Mouse (Mus musculus): ENCODE data around the gene Rpgrip1l.

Gene Rpgrip1l

DNA sequence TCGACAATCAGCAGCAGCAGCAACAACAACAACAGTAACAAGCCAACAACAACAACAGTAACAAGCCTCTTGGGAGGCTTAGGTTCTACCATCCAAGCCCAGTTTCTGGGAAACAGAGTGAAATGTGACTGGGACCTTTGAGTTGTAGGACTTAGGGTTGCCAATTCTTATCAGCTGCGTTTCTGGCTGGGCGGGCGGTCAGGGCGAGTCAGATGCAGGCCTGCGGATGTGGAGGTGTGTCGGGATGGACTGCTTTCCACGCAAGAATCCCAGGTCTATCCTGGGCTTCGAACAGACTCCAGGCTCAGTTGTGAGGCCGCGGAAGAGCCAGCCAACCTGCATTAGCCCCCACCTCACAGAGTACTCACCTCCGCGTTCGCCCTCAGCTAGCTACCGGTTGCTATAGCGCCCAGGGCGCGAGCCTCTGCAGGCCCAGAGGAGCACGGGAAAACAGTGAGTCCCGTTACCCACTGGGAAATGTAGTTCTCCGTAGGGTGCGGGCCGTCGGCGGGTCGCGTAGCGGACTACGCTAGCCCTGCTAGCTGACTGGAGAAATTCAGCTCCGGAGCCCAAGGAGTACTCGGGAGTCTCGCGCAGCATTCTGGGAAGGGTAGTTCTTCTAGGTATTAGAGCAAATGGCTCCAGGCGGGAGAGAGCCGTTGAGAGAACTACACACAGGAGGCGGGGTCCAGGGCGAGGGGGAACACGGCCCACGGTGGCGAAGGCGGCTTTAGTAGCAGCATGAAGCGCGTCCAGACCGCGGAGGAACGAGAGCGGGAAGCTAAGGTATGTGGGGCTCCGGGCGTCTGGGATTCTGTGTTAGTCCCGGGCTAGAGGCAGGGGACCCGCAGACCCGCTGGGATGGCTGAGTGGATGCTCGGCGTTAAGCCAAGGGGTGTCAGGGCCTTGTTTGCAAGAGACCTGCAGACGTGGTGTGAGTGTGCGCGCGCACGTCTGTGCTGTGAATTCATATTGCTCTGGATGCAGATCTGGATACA, at the start of gene Rpgrip1l, which contains the start of gene Fto:
Gene Rpgrip1l (minus strand): TSS at position 428 of the 998 bp plus-strand sequence.
Gene Fto (plus strand): TSS at position 691 of the 998 bp plus-strand sequence.
- peak; percentile 97 for DNase-seq (ENCODE audit: low read depth, low spot score)

DNA sequence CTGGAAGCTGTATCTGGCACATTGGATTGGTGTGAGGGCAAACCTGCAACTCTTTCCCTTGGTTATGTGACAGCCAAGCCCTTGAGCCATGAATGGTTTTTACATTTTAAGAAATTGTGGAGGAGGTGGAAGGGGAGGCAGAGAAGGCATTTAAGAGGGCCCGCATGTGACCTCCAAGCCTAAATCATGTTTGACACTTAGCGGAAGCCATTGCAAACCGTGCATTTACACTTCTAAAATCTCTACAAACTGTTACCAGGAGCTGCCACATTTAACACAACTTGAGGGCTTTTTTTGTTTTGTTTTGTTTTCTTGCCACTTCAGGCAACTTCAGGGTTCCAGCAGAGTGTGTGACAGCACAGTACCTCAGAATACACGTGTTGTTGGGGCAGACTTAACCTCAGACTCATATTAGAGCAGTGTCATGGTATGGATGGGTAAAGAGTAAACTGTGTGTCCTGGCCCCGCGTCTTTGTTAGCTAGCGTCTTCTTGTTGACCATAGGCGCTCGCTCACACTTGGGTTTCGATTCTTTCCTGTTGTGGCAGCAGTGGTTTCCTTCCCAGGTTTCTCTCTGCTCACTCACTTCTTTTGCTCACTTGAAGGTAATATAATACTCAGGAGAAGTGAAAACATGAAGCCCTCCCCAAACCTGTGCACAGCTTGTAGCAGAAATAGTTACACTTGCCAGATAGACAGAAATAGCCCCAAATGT, 47.7 kb upstream of the Rpgrip1l start:
- no peak for DNase-seq (ENCODE audit: low read depth, low spot score)

DNA sequence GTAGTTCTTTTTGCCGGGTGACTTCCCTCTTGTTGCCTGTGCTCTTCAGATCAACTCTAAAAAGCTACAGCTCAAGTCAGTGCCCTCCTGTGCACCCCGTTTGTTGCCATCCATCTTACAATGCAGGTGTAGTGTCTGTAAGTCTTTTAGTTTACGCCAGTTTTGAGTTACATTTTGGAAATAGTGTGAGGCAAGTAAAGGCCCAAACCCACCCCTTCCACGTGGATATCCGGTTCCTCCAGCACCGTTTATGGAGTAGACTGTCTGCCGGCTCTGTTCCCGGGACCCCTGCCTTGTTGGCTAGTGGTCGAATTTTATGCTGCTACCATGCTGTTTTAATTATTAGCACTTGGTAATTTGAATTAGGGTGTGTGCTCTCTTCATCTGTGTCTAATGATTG, 46.4 kb upstream of the Rpgrip1l start:
- DNase-seq (ENCODE audit: low read depth, low spot score) = no peak

DNA sequence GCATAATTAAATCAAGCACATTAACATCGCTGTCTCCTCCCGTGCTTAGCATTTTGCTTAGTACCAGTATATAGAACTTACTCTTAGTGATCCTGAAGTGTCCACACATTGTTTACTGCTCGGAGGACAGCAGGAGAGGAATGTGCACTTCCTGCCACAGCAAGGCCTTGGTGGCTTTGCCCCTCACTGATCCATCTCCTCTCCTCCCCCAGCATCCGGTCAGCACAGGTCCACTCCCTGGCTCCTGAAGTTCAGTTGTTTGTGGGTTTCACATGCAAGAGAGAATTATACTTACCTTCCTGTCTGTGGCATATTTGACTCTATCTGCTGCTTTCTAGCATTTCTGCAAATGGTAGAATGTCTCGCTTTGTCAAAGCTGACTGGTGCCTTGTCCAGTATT, 45.0 kb upstream of the Rpgrip1l start:
- no peak for DNase-seq (ENCODE audit: low read depth, low spot score)

DNA sequence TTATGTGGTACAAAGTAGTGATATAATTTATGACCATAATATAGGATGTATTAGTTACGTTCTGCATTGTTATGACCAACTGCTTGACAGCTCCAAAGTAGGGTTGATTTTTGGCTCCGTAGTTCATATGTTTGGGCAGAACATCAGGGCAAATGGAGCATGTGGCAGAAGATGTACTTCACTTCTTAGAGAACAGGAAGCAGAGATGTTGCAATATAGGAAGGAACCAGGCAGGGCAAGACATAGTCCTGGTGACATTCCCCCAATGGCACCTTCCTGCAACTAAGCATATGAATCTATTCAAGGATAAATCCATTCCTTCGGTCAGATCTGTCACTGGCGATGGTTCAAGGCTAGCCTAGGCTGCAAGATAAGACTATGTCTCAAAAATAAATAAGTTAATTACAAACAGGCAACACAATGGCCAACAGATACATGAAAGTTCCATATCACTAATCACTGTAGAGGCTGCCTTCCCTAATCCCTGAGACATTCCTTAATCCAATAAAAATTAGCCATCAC, 44.5 kb upstream of the Rpgrip1l start:
- DNase-seq (ENCODE audit: low read depth, low spot score) = no peak

DNA sequence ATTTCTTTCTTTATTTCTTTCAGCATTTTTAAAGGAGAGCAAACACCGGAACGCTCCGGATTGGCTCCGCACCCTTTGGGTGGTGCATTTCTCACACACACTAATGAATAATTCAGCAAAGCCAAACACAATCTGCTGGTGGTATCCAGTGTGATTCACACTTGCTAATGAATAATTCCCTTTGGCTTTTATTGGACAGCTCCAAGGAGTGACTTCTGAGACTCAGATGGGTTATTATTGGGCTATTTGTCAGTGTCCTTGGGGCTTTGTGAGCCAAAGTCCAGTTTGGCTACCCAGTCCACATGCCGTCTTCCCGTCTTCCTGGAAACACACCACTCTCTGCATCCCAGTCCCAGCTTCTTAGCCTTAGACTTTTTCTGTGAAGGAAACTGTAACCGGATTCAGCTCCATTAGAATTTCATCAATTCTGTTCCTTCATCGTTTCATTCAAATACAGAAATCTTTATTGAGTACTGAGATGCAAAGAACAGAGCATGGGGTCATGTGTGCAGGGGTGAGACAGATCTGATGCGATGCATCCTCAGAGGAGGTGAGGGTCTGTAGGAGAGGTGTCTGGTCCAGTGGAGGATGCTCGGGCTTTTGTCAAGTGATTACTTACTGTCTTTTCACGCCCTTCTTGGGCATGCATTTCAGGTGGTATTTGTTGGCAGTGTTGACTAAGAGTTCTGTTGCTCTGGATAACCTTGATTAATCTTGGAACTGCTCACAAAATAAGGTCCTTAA, 43.1 kb upstream of the Rpgrip1l start:
- no peak for DNase-seq (ENCODE audit: low read depth, low spot score)

DNA sequence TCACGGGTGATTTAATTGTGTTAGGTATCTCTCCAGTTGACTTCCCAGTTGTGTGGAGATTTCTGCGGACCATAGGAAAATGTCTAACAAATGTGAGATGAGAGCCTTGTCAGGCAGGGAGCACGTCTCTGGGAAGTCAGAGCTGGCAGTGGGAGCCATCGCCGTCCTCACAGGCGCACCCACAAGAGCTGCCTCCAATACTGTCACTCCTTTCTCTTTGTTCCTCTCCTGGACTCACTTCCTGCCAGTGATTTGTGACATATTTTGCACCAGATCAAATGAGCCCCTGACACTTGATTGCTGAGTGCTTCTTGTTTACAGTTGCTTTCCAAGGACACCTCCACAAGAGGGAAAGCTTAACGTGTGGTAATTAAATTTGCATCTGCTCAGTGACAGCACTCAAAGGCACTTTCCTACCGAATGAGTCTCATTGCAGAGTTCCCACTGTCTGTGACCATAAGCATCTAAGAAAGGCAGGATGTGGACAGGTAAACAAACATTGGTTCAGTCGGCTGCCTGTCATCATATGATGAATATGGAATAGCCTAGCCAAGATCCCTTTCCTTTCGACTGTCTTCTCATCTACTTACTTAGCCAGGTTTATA, 42.3 kb upstream of the Rpgrip1l start:
- DNase-seq (ENCODE audit: low read depth, low spot score) = no peak

DNA sequence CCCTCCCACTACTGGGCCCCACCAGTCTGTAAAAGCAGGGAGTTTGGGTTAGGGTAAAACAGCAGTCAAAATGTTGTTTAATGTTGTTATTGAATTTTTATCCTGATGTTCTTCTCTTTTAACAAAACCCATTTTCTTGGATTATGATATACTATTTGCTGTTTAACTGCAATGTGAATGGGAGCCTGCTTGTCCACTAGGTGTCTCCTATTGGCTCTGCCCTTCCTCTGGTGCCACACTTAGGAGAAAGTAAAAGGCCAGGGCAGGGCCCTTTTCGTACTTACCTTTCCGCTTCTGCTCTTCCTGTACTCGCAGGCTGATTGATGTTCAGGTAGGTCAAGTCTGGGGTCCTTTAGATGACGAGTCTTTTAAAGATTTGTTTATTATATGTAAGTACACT, 40.8 kb upstream of the Rpgrip1l start:
- DNase-seq (ENCODE audit: low read depth, low spot score) = no peak

DNA sequence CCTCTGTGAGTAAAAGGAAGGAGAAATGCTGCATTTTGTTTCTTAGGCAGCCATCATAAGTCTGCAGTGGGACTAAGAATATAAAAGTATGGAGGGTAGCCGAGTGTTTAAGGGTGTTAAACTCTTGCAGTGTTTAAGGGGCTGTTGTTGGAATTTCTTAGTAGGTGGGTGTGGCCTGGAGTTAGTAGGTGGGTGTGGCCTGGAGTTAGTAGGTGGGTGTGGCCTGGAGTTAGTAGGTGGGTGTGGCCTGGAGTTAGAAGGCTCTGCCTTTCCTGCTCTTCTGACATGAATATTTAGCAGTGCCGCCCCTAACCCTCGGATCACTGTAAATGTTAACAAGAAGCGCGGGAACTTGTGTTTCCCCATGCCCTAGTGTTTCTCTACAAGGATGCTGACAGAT, 40.0 kb upstream of the Rpgrip1l start:
- DNase-seq (ENCODE audit: low read depth, low spot score) = no peak

DNA sequence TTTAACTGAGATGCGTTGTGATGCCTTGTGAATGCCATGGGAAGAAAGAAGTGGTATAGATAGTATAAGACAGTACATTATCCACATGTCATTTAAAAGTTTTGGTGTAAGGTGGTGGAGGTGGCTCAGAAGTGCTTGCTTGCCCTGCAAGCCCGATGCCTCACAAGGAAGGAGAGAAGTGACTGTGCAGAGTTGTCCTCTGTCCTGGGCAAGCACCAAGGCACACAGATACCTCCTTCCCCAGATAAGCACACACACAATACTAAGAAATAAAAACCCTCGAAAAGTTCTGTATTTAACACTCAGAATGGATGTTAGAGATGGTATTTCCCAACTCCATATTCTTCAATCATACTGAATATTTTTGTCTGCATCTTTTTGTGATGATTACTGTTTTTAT, 39.5 kb upstream of the Rpgrip1l start:
- no peak for DNase-seq (ENCODE audit: low read depth, low spot score)

DNA sequence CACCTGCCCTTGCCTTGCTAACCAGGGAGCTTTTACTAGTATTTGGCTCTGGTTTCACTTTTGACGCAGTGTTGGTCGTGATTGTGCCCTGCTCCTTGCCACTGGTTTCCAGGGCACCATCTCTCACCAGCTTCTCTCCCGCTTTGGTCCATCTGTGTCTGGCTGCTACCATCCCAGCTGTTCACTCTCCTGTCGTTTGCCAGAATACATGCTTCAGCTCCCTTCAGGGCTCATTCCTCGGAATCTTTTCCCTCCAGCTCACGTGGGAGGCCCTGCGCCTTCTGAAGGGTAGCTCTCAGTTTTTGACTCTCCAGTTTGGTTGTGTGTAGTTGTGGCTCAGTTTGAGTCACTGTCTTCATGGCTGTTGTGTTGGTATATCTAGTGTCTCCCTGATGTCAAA, 37.6 kb upstream of the Rpgrip1l start:
- DNase-seq (ENCODE audit: low read depth, low spot score) = no peak

DNA sequence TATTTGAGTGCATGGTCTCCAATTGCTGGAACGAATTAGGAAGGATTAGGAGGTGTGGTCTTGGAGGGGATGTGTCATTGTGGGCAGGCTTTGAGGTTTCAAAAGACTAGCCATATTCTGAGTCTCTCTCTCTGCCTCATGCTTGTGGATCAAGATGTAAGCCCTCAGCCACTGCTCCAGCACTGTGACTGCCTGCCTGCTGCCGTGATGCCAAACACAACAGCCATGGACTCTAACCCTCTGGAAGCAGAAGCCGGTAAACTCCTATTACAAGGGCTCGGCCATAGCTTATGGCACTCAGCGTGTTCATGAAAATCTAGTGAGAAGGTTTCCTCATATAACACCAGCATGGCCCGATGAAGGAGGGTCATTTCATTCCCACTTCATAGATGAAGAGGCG, 36.8 kb upstream of the Rpgrip1l start:
- DNase-seq (ENCODE audit: low read depth, low spot score) = no peak

DNA sequence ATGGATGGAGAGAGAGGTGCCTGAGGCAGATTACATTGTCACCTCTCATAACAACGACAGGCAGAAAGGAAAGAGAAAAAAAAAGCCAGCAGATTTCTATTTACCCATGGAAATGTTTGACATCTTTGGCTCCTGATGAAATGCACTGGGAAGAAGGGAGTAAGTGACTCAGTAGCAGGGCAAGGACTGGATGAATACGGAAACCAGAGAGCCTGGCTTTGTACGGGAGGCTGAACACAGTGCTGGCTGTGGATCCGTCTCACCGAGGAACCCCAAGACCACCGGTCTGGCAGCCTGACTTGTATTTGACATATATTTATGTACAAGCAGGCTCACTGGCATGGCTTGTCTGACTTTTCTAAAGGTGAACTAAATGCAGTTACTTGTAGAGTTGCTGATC, 34.5 kb upstream of the Rpgrip1l start:
- DNase-seq (ENCODE audit: low read depth, low spot score) = no peak

DNA sequence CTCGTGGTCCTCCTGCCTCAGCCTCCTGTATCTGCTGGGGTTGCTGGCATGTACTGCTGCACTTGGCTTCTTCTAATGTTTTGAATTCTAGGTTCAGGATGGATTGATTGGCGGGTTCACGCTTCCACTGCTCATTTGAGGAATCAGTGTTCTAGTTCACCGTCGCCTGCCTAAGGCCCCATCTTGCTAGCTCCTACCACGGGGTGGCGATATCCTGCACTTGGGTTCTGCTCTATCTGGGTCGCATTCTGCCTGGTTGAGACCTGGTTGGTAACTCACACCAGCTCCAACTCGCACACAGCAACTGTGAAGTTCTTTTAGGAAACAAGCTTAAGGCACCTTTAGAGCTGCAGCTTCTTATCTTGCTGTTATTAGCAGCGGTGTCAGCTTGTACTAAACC, 34.1 kb upstream of the Rpgrip1l start:
- DNase-seq (ENCODE audit: low read depth, low spot score) = no peak

DNA sequence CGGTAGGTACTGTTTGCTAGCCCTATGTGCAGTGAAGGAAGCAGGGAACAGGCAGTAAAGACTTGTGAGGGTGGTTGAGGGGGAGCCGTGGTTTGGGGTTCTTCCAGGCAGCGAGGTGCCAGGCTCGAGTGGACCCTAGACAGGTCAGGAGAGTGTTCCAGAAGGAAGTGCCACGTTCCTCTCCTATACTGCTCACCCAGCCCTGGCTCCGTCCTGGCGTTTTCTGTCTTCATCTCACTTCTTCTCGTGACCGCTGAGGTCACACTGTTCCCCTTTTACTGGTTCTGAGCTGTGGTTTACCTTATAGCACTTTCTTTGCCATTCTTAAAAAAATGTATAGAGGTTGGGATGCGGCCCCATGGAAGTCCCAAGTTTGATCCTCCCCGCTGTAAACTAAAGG, 31.6 kb upstream of the Rpgrip1l start:
- no peak for DNase-seq (ENCODE audit: low read depth, low spot score)

DNA sequence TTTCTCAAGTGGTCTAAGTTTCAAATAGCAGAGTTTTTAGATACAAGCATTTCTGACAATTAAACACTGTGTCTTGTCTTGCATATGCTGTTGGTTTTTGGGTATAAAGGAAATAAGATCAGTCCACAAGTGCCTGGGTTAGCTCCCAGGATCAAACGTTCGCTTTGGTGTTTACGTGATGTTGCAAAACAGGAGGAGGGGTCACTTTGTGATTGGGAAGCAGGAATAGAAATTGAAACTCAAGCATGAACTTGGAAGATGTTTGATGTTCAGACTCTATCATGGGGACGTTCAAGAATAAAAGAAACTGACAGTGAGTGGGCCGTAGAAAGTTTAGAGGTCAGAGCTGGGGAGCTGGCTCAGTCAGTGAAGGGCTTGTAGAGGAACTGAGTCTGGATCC, 29.7 kb upstream of the Rpgrip1l start:
- DNase-seq (ENCODE audit: low read depth, low spot score) = no peak

DNA sequence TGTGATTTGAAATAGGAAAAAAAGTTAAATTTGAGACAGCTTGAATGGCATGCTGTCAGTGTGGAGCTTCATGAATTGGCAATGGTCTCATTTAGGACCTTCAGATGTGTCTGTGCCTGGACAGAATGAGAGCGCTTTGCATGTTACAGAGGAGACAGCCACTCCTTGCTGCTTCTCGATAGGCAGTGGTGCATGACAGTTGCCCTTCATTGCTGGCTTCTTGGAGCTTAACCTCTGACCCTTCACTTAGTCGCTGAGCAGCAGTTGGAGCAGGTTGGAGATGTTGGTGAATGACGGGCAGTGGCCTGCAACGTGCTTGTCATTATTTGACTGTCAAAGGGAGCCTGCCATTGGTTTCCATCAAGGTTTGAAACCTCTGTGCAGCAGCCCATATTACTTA, 29.1 kb upstream of the Rpgrip1l start:
- DNase-seq (ENCODE audit: low read depth, low spot score) = no peak

DNA sequence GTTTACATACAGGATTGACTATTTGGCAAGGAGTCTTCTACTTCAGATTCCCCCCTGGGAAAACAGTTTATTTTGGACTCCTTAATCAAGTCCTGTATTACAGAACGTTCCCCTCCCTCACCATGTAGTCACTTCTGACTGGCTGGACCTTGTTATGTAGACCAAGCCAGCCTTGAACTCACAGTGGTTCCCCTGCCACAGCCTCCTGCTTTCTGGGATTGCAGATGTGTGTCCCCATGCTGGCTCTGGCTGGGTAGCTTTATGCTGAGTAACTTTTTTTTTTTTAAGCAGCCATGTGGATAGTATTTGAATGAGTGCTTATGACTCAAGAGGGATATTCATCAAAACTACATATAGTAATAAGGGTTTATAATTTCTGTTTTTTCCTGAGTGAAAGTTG, 27.7 kb upstream of the Rpgrip1l start:
- no peak for DNase-seq (ENCODE audit: low read depth, low spot score)

DNA sequence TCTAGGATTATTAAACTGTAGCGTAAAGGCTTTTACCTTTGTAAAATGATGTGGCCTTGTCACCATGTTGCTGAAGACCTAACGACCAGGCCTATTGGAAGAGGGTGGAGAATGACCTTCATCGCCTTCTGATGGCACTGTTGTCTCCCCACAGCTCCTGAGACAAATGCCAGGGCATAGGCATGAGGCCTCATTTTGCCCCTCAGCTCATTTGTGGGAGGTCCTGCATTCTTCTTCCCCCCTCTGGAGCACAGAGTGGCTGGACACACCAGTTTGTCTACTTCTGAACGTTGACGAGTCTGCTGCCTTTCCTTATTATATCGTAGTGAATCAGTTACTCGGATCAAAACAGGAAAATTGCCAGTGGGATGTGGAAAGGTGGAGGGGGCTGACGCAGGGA, 26.6 kb upstream of the Rpgrip1l start:
- DNase-seq (ENCODE audit: low read depth, low spot score) = no peak

DNA sequence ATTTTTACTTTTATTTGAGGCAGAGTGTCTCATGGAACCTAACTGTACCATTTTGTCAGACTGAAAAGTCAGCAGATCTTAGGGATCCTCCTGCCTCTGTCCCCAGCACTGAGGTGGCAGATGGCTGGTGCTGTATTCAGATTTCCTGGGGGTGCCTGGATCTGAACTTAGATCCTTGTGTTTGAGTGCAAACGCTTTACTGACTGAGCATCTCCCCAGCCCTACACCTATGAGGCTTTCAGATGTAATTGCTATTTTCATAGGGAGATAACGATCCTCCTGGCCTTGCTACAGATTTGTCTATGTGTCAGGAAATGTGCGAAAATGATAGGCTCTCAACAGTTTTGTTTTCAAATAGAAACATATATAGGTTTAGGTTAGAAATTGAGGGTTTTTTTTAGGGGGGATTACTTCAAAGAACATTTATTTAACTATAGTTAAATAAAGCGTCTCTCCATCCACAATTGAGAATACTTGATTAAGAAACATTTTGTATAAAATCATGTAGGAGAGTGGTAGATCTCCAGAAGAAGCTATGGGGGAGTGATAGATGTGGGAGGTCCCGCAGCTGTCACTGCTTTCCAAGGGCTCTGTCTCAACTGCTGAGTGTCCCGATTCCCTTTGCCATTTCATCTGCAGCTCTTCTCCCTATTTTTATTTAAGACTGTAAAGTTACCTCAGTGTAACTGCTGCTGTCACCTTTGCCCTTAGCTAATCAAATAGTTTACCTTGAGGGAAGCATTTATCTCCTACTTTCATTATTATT, 25.5 kb upstream of the Rpgrip1l start:
- no peak for DNase-seq (ENCODE audit: low read depth, low spot score)

DNA sequence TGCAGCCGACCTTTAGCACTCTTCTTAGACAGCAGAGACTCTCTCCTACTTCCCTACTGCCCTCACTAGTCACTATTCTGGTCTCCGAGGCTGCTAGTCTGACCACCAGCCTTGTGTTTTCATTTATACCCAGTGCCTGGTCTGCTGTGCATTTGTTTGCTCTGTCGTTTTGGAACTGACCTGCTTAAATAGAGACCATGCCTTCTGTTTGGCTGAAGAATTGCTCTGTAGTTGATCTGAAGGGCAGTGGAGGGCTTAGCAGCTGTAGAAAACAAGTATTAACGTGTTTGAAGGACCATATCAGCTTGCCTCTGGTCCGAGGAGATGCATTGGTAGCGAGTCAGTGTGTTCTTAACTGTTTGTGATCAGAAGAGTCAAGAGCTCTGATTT, 16.4 kb upstream of the Rpgrip1l start:
- DNase-seq (ENCODE audit: low read depth, low spot score) = no peak
